Comparison of ENCODE assay signal across 8 mouse cellular contexts in genomic region chr8:121082218-121083092, GRCm38 (mm10). TPM values are rescaled to one million over a fixed set of nuclear protein-coding genes. Genes with fewer than 3 reads are reported as not detected.
DNase-seq lines count a peak whose midpoint lies in the region; ATAC-seq lines count a peak whose summit lies in the region.

No protein-coding gene starts in this region.

- peak overlapping the region; percentile 53 for H3K27ac ChIP-seq in heart, embryonic 13.5 days (replicated peaks)
- peak overlapping the region; percentile 86 for H3K27ac ChIP-seq in embryonic facial prominence, embryonic 10.5 days (replicated peaks)
- peak overlapping the region; percentile 98 for H3K27ac ChIP-seq in intestine, embryonic 14.5 days (ENCODE audit: low read depth)
- H3K27ac ChIP-seq in midbrain, embryonic 16.5 days (ENCODE audit: low read length) = no peak overlapping the region

- ATAC-seq in heart, embryonic 13.5 days (ENCODE audit: extremely low read depth, insufficient number of reproducible peaks, low FRiP score, low TSS enrichment) = no peak
- ATAC-seq in intestine, embryonic 14.5 days (replicated peaks; ENCODE audit: low FRiP score, low TSS enrichment, low read depth) = no peak
- no peak for ATAC-seq in midbrain, embryonic 16.5 days

- H3K4me3 ChIP-seq in heart, embryonic 13.5 days = peak overlapping the region; percentile 69
- peak overlapping the region; percentile 70 for H3K4me3 ChIP-seq in embryonic facial prominence, embryonic 10.5 days
- peak overlapping the region; percentile 80 for H3K4me3 ChIP-seq in intestine, embryonic 14.5 days (ENCODE audit: low read depth, low read length)
- H3K4me3 ChIP-seq in midbrain, embryonic 16.5 days (ENCODE audit: low read depth, low read length) = peak overlapping the region; percentile 34; the same call in 1 of the 2 replicates

- H3K9me3 ChIP-seq in heart, embryonic 13.5 days = no peaks in the 10 kb centered on the region
- no peaks in the 10 kb centered on the region for H3K9me3 ChIP-seq in embryonic facial prominence, embryonic 10.5 days
- no peaks in the 10 kb centered on the region for H3K9me3 ChIP-seq in intestine, embryonic 14.5 days (ENCODE audit: control insufficient read depth, low read length)
- no peaks in the 10 kb centered on the region for H3K9me3 ChIP-seq in midbrain, embryonic 16.5 days (replicated peaks; ENCODE audit: control insufficient read depth, low read length, poor library complexity, severe bottlenecking)

- H3K4me2 ChIP-seq in heart, embryonic 13.5 days = peak overlapping the region; percentile 85
- H3K4me2 ChIP-seq in intestine, embryonic 14.5 days (ENCODE audit: low read length) = peak overlapping the region; percentile 79
- peak overlapping the region; percentile 64; the same call in 1 of the 2 replicates for H3K4me2 ChIP-seq in midbrain, embryonic 16.5 days (ENCODE audit: low read length)

- WGBS in heart, embryonic 13.5 days = 2% methylated on average over 57 of the region's 57 CpGs
- WGBS in embryonic facial prominence, embryonic 10.5 days = under 1% methylated on average over 57 of the region's 57 CpGs
- 2% methylated on average over 57 of the region's 57 CpGs for WGBS in intestine, embryonic 14.5 days
- WGBS in midbrain, embryonic 16.5 days = under 1% methylated on average over 57 of the region's 57 CpGs

- no peaks in the 10 kb centered on the region for H3K36me3 ChIP-seq in heart, embryonic 13.5 days
- H3K36me3 ChIP-seq in embryonic facial prominence, embryonic 10.5 days (replicated peaks) = 0 out of 2 replicates have a peak, but pooled peaks cover 3% of the 10 kb centered on the region
- peaks cover 15% of the 10 kb centered on the region for H3K36me3 ChIP-seq in intestine, embryonic 14.5 days (ENCODE audit: control insufficient read depth, insufficient read depth, low read length)
- no peaks in the 10 kb centered on the region for H3K36me3 ChIP-seq in midbrain, embryonic 16.5 days (ENCODE audit: control insufficient read depth, insufficient read depth, low read length)

- H3K9ac ChIP-seq in heart, embryonic 13.5 days = peak overlapping the region; percentile 75
- H3K9ac ChIP-seq in intestine, embryonic 14.5 days (ENCODE audit: low read length) = peak overlapping the region; percentile 97
- H3K9ac ChIP-seq in midbrain, embryonic 16.5 days (ENCODE audit: low read depth, low read length) = no peak overlapping the region

- H3K4me1 ChIP-seq in heart, embryonic 13.5 days = peaks cover 29% of the 10 kb centered on the region
- peaks cover 58% of the 10 kb centered on the region for H3K4me1 ChIP-seq in embryonic facial prominence, embryonic 10.5 days
- peaks cover 7% of the 10 kb centered on the region for H3K4me1 ChIP-seq in intestine, embryonic 14.5 days (replicated peaks; ENCODE audit: control insufficient read depth, insufficient read depth, low read length)
- H3K4me1 ChIP-seq in midbrain, embryonic 16.5 days (ENCODE audit: control insufficient read depth, insufficient read depth, low read length) = peaks cover 18% of the 10 kb centered on the region

- H3K27me3 ChIP-seq in heart, embryonic 13.5 days (replicated peaks) = peaks cover 99% of the 10 kb centered on the region
- H3K27me3 ChIP-seq in embryonic facial prominence, embryonic 10.5 days (replicated peaks; ENCODE audit: low read depth, poor library complexity, severe bottlenecking) = peaks cover 100% of the 10 kb centered on the region
- H3K27me3 ChIP-seq in intestine, embryonic 14.5 days (replicated peaks; ENCODE audit: control insufficient read depth, insufficient read depth, low read length) = peaks cover 76% of the 10 kb centered on the region
- peaks cover 75% of the 10 kb centered on the region for H3K27me3 ChIP-seq in midbrain, embryonic 16.5 days (ENCODE audit: control insufficient read depth, insufficient read depth, low read depth, low read length)

- no peak for DNase-seq in heart, adult 11 months
- DNase-seq in embryonic facial prominence, embryonic 10.5 days (ENCODE audit: low spot score) = peak; percentile 62
- peak; percentile 77 for DNase-seq in intestine, embryonic 14.5 days (ENCODE audit: low spot score)
- no peak for DNase-seq in layer of hippocampus, adult 11-12 months (ENCODE audit: low spot score)
- no peak for DNase-seq in left cerebral cortex, adult 18-20 months (ENCODE audit: low spot score in 2 of 2)
- DNase-seq in T-cell, adult 2 months (ENCODE audit: low spot score) = no peak

RNA-seq across cellular contexts. Expression of gene Foxf1, which starts 1.7 kb away (rescaled TPM):
- 7.7 and 9.5 TPM in 2 replicates for polyA plus RNA-seq in heart, embryonic 13.5 days (2015; fragmentation: Nextera tagmentation; extraction: Ambion mirVana)
- 28.8 and 30.1 TPM in 2 replicates for polyA plus RNA-seq in embryonic facial prominence, embryonic 10.5 days (2016; fragmentation: Nextera tagmentation; extraction: Ambion mirVana)
- polyA plus RNA-seq in intestine, embryonic 14.5 days (2014; fragmentation: Nextera tagmentation; extraction: Ambion mirVana) = 129 and 149 TPM in 2 replicates
- polyA plus RNA-seq in midbrain, embryonic 16.5 days (2015; fragmentation: Nextera tagmentation; extraction: Ambion mirVana) = 0.91 and 1.1 TPM in 2 replicates
- under 1 TPM; 0.67 to 0.98 TPM for total RNA-seq in left cerebral cortex, adult 18-20 months (2021)

RNA-seq across cellular contexts. Expression of gene Mthfsd, which starts 25.7 kb away (rescaled TPM):
- polyA plus RNA-seq in heart, embryonic 13.5 days (2015; fragmentation: Nextera tagmentation; extraction: Ambion mirVana) = 35.3 and 42.8 TPM in 2 replicates
- 68.2 and 72.3 TPM in 2 replicates for polyA plus RNA-seq in embryonic facial prominence, embryonic 10.5 days (2016; fragmentation: Nextera tagmentation; extraction: Ambion mirVana)
- 59.2 and 62.9 TPM in 2 replicates for polyA plus RNA-seq in intestine, embryonic 14.5 days (2014; fragmentation: Nextera tagmentation; extraction: Ambion mirVana)
- polyA plus RNA-seq in midbrain, embryonic 16.5 days (2015; fragmentation: Nextera tagmentation; extraction: Ambion mirVana) = 52.3 and 53.0 TPM in 2 replicates
- total RNA-seq in left cerebral cortex, adult 18-20 months (2021) = 10 to 100 TPM; 37.1 to 43.3 TPM

RNA-seq across cellular contexts. Expression of gene Foxc2, which starts 33.5 kb away (rescaled TPM):
- polyA plus RNA-seq in heart, embryonic 13.5 days (2015; fragmentation: Nextera tagmentation; extraction: Ambion mirVana) = 6.8 and 7.4 TPM in 2 replicates
- polyA plus RNA-seq in embryonic facial prominence, embryonic 10.5 days (2016; fragmentation: Nextera tagmentation; extraction: Ambion mirVana) = 11.7 and 15.2 TPM in 2 replicates
- 0.43 and 0.48 TPM in 2 replicates for polyA plus RNA-seq in intestine, embryonic 14.5 days (2014; fragmentation: Nextera tagmentation; extraction: Ambion mirVana)
- polyA plus RNA-seq in midbrain, embryonic 16.5 days (2015; fragmentation: Nextera tagmentation; extraction: Ambion mirVana) = 1.7 and 2.0 TPM in 2 replicates
- 1 to 10 TPM; 2.3 to 2.6 TPM for total RNA-seq in left cerebral cortex, adult 18-20 months (2021)

RNA-seq across cellular contexts. Expression of gene Foxl1, which starts 45.3 kb away (rescaled TPM):
- 0.52 and 0.64 TPM in 2 replicates for polyA plus RNA-seq in heart, embryonic 13.5 days (2015; fragmentation: Nextera tagmentation; extraction: Ambion mirVana)
- 2.8 and 4.6 TPM in 2 replicates for polyA plus RNA-seq in embryonic facial prominence, embryonic 10.5 days (2016; fragmentation: Nextera tagmentation; extraction: Ambion mirVana)
- polyA plus RNA-seq in intestine, embryonic 14.5 days (2014; fragmentation: Nextera tagmentation; extraction: Ambion mirVana) = 6.5 and 7.7 TPM in 2 replicates
- polyA plus RNA-seq in midbrain, embryonic 16.5 days (2015; fragmentation: Nextera tagmentation; extraction: Ambion mirVana) = 0.06 TPM in 1 of 2 replicates, not detected in the other
- under 1 TPM in 1 of 2 experiments, not detected in 1; 0.16 TPM for total RNA-seq in left cerebral cortex, adult 18-20 months (2021)

Comparison
In these comparisons a context has a peak if more than half of its experiments do, and no peak if none do; other contexts are left out.
1. DNase-seq: peak in embryonic facial prominence, embryonic 10.5 days (single experiment) and intestine, embryonic 14.5 days (single experiment); none in heart, adult 11 months (single experiment), layer of hippocampus, adult 11-12 months (single experiment), left cerebral cortex, adult 18-20 months (0 of 2) and T-cell, adult 2 months (single experiment).
2. Peak in every context shown above with its lines, with median percentiles within 50 percentile points of each other: H3K4me2 ChIP-seq and H3K4me3 ChIP-seq.